Mouse (Mus musculus): ENCODE data around the gene E130114P18Rik. TPM values are rescaled to one million over a fixed set of nuclear protein-coding genes. Genes with fewer than 3 reads are reported as not detected.

The E130114P18Rik gene
- polyA plus RNA-seq, 1 experiment from 2014 or later = 0.35 TPM

DNA sequence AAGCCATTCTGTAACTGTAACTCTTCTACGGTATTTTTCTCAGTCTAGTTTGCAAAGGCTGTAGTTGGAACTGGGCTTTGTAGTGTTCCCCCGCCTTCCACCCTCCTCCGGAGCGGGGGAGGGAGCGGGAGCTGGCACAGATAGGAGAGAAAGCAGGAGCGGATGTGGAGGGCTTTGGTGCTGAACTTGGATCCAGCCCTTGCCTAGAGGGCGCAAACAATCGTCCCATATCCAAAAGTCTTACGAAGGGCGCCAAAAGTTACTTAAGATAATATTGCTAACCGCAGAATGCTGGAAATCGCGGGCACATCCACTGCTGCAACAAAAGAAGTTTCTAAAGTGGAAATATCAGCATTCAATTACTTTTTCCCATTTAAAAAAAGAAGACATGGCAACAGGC, 2.8 kb downstream of the E130114P18Rik start:
- peak overlapping the region; percentile 72 for H3K4me2 ChIP-seq (replicated peaks; ENCODE audit: low read depth, low read length)
- peak overlapping the region; percentile 22 for H3K4me3 ChIP-seq (ENCODE audit: low read length)
- WGBS = under 1% methylated on average over 13 of the region's 13 CpGs
- no peaks in the 10 kb centered on the region for H3K9me3 ChIP-seq (ENCODE audit: control insufficient read depth, low read length)
- peaks cover 13% of the 10 kb centered on the region for H3K27me3 ChIP-seq (ENCODE audit: control insufficient read depth, insufficient read depth, low read length)
- H3K36me3 ChIP-seq (ENCODE audit: control insufficient read depth, insufficient read depth, low read length) = no peaks in the 10 kb centered on the region
- no peak for ATAC-seq (ENCODE audit: low FRiP score, low TSS enrichment)
- H3K27ac ChIP-seq (ENCODE audit: low read depth, low read length) = peak overlapping the region; percentile 69
- no peak overlapping the region; the same call in 1 of the 2 replicates for H3K9ac ChIP-seq (ENCODE audit: low read depth, low read length)
- H3K4me1 ChIP-seq (ENCODE audit: control insufficient read depth, insufficient read depth, low read length) = no peaks in the 10 kb centered on the region

DNA sequence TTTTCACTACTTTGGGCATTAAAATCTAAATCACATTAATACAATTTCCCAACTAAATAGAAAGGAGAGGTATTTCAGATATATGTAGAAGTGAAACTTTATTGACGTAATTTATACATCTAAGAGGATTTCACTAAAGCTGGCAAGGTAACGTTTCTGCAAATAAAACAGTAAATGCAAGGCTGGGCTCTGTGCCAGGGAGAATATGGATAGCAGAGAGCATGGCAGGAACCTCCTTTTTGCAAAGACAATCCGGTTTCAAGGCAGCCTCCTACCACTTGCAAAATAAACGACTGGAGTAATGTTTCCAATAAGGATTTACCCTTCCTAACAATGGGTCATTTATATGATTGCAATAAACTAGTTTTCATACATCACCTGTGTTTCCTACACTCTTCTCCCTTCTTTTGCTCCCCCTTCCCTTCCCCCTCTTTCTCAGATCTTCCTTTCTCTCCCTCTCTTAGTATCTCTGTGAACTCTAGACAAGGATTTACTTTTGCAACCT, 3.4 kb downstream of the E130114P18Rik start:
- Histone ChIP-seq H3K9me3 (ENCODE audit: control insufficient read depth, low read length) (no peaks in the 10 kb centered on the region), H3K9ac (ENCODE audit: low read depth, low read length) (no peak overlapping the region; the same call in 1 of the 2 replicates), H3K4me3 (ENCODE audit: low read length) (peak overlapping the region; percentile 22), H3K36me3 (ENCODE audit: control insufficient read depth, insufficient read depth, low read length) (no peaks in the 10 kb centered on the region), H3K4me2 (replicated peaks; ENCODE audit: low read depth, low read length) (peak overlapping the region; percentile 72), H3K4me1 (ENCODE audit: control insufficient read depth, insufficient read depth, low read length) (no peaks in the 10 kb centered on the region), H3K27ac (ENCODE audit: low read depth, low read length) (peak overlapping the region; percentile 69; the same call in 1 of the 2 replicates), H3K27me3 (ENCODE audit: control insufficient read depth, insufficient read depth, low read length) (peaks cover 13% of the 10 kb centered on the region)
- ATAC-seq (ENCODE audit: low FRiP score, low TSS enrichment) = no peak
- WGBS = 19% methylated on average over 4 of the region's 4 CpGs

DNA sequence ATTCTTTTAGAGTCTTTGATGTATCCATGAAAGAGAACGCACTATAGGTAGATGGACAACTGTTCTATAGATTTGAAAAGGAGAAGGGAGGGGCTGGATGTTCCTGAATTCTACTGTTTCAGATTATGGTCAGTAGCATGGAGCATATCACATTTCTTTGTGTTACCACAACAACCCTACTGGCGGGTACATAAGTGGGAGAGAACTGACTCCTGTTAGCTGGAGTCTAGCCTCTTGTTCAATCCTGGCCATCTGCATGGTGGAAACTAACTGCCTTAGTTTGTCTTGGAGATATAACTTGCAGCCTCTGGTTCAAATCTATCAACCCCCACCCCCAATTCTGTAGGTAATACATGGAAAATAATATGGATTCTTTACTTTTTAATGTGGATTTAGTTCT, 4.1 kb downstream of the E130114P18Rik start:
- Histone ChIP-seq H3K27me3 (ENCODE audit: control insufficient read depth, insufficient read depth, low read length) (peaks cover 13% of the 10 kb centered on the region), H3K4me2 (replicated peaks; ENCODE audit: low read depth, low read length) (peak overlapping the region; percentile 68; the same call in 1 of the 2 replicates), H3K36me3 (ENCODE audit: control insufficient read depth, insufficient read depth, low read length) (no peaks in the 10 kb centered on the region), H3K9me3 (ENCODE audit: control insufficient read depth, low read length) (no peaks in the 10 kb centered on the region), H3K9ac (ENCODE audit: low read depth, low read length) (no peak overlapping the region), H3K4me1 (ENCODE audit: control insufficient read depth, insufficient read depth, low read length) (no peaks in the 10 kb centered on the region), H3K4me3 (ENCODE audit: low read length) (no peak overlapping the region; the same call in 1 of the 2 replicates), H3K27ac (ENCODE audit: low read depth, low read length) (no peak overlapping the region; the same call in 1 of the 2 replicates)
- ATAC-seq (ENCODE audit: low FRiP score, low TSS enrichment) = no peak
- 60% methylated on average over 2 of the region's 2 CpGs for WGBS

DNA sequence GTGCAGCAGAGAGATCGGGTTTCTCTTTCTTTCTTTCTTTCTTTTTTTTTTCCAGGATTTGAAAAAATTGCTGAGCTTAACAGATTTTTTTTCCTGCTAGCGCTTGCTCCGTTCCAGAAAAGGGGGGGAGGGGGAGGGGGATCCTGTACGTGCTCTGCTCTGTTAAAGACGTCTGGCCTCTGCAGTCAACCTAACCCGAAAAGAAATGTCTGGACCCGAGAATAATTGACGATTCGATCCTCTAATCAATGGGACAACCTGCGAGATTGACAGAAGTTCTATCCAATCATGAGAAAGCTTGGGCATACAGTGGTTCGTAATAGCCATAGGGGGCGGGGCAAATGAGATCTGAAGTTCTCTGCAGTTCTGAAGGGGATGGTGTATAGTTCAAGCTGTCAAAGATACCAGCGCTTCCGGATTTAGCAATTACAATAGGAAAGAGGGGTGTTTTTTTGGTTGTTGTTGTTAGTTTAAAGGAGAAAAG, 4.7 kb downstream of the E130114P18Rik start:
- ATAC-seq (ENCODE audit: low FRiP score, low TSS enrichment) = peak; percentile 68
- under 1% methylated on average over 14 of the region's 14 CpGs for WGBS
- Histone ChIP-seq H3K9me3 (ENCODE audit: control insufficient read depth, low read length) (no peaks in the 10 kb centered on the region), H3K4me2 (replicated peaks; ENCODE audit: low read depth, low read length) (peak overlapping the region; percentile 68), H3K4me3 (ENCODE audit: low read length) (peak overlapping the region; percentile 46), H3K4me1 (ENCODE audit: control insufficient read depth, insufficient read depth, low read length) (no peaks in the 10 kb centered on the region), H3K27me3 (ENCODE audit: control insufficient read depth, insufficient read depth, low read length) (peaks cover 13% of the 10 kb centered on the region), H3K9ac (ENCODE audit: low read depth, low read length) (peak overlapping the region; percentile 50; the same call in 1 of the 2 replicates), H3K36me3 (ENCODE audit: control insufficient read depth, insufficient read depth, low read length) (no peaks in the 10 kb centered on the region), H3K27ac (ENCODE audit: low read depth, low read length) (peak overlapping the region; percentile 90)

DNA sequence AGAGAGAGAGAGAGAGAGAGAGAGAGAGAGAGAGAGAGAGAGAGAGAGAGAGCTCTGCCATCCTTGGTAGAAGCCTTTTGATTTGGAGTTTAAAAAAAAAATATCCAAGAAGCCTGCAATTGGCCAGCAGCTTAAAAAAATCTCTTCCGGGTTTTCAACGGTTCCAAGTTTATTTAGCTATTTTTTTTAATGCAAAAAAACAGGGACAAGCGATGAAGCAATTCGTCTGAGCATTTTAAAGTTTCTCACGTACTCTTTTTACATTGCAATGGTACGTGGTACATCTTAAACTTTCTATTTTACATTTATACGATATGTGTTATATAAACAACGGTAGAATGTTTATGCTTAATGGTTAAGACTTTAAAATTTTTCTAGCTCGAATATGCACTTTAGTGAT, 5.2 kb downstream of the E130114P18Rik start, which contains the start of gene Nfia:
Gene Nfia (plus strand): TSS at position 94 of the 400 bp plus-strand sequence.
- Histone ChIP-seq H3K27ac (ENCODE audit: low read depth, low read length) (peak within 1 kb of the TSS; percentile 90), H3K36me3 (ENCODE audit: control insufficient read depth, insufficient read depth, low read length) (no peaks in the 10 kb centered on the region), H3K4me2 (replicated peaks; ENCODE audit: low read depth, low read length) (peak within 1 kb of the TSS; percentile 68), H3K4me3 (ENCODE audit: low read length) (peak within 1 kb of the TSS; percentile 46), H3K9ac (ENCODE audit: low read depth, low read length) (peak within 1 kb of the TSS; percentile 55), H3K9me3 (ENCODE audit: control insufficient read depth, low read length) (no peaks in the 10 kb centered on the region), H3K4me1 (ENCODE audit: control insufficient read depth, insufficient read depth, low read length) (no peaks in the 10 kb centered on the region), H3K27me3 (ENCODE audit: control insufficient read depth, insufficient read depth, low read length) (peaks cover 9% of the 10 kb centered on the region)
- under 1% methylated on average over 9 of the region's 9 CpGs for WGBS
- ATAC-seq (ENCODE audit: low FRiP score, low TSS enrichment) = no peak

DNA sequence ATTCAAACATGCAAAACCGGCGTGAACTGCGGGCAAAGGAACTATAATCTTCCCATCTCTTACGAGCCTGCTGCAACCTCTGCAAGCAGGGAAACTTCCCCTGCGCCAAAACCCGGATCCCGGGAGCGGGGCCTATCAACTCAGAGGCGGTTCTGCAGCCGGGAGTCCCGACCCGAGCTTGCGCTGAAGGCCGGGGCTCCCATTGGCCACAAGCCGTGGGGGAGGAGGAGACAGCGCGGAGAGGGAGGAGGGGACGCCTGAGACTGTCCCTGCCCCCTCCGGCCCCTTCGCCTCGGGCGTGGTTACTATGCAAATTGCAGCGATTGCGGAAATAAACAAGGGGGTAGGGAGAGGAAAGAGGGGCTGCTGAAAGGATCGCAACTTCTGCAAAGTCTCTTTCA, 5.8 kb downstream of the E130114P18Rik start:
- H3K27me3 ChIP-seq (ENCODE audit: control insufficient read depth, insufficient read depth, low read length) = peaks cover 4% of the 10 kb centered on the region
- under 1% methylated on average over 25 of the region's 25 CpGs for WGBS
- ATAC-seq (ENCODE audit: low FRiP score, low TSS enrichment) = peak; percentile 96
- peak overlapping the region; percentile 68 for H3K4me2 ChIP-seq (replicated peaks; ENCODE audit: low read depth, low read length)
- peak overlapping the region; percentile 90 for H3K27ac ChIP-seq (ENCODE audit: low read depth, low read length)
- no peaks in the 10 kb centered on the region for H3K36me3 ChIP-seq (ENCODE audit: control insufficient read depth, insufficient read depth, low read length)
- H3K4me1 ChIP-seq (ENCODE audit: control insufficient read depth, insufficient read depth, low read length) = no peaks in the 10 kb centered on the region
- H3K9ac ChIP-seq (ENCODE audit: low read depth, low read length) = peak overlapping the region; percentile 55
- no peaks in the 10 kb centered on the region for H3K9me3 ChIP-seq (ENCODE audit: control insufficient read depth, low read length)
- peak overlapping the region; percentile 46 for H3K4me3 ChIP-seq (ENCODE audit: low read length)

DNA sequence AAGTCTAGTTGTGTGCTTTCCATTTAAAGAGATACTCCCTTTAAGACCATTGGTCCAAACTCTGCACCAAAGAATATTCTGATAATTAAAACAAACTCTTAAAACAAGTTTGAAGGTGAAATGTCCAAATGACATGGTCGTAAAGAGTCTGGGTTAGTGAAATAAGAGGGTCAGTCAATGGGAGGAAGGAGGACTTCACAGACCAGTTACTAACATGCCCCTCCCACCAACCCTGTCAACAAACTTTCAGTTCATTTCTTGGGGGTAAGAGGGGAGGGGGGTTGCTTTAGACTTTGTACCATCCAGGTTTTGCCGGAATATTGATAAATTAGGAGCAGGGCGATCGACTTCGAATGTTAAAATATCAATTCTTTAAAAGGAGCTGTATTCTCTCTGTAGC, 6.5 kb downstream of the E130114P18Rik start:
- ATAC-seq (ENCODE audit: low FRiP score, low TSS enrichment) = no peak
- H3K27me3 ChIP-seq (ENCODE audit: control insufficient read depth, insufficient read depth, low read length) = peaks cover 2% of the 10 kb centered on the region; the same call in 1 of the 2 replicates
- no peaks in the 10 kb centered on the region for H3K9me3 ChIP-seq (ENCODE audit: control insufficient read depth, low read length)
- H3K36me3 ChIP-seq (ENCODE audit: control insufficient read depth, insufficient read depth, low read length) = no peaks in the 10 kb centered on the region
- H3K9ac ChIP-seq (ENCODE audit: low read depth, low read length) = peak overlapping the region; percentile 55; the same call in 1 of the 2 replicates
- H3K27ac ChIP-seq (ENCODE audit: low read depth, low read length) = peak overlapping the region; percentile 90; the same call in 1 of the 2 replicates
- peak overlapping the region; percentile 68 for H3K4me2 ChIP-seq (replicated peaks; ENCODE audit: low read depth, low read length)
- WGBS = 9% methylated on average over 5 of the region's 5 CpGs
- H3K4me3 ChIP-seq (ENCODE audit: low read length) = peak overlapping the region; percentile 46
- H3K4me1 ChIP-seq (ENCODE audit: control insufficient read depth, insufficient read depth, low read length) = no peaks in the 10 kb centered on the region

DNA sequence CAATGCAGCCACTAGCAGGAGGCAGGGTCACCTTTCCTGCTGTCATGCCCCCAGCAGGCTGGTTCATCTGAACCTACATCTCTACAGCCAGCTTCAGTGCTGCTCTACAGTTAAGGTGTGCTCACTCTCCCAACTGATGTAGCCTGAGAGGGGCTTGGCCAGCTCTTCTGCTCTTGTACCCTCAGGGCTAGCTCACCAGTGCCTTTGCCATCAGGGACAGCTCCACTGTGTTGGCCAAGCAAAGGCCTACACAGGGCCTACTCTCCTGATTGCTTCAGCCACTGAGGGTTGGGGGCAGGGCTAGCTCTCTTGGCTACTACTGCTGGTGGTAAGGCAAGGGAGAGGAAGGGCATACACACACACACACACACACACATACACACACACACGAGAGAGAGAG, 8.0 kb downstream of the E130114P18Rik start:
- H3K4me1 ChIP-seq (ENCODE audit: control insufficient read depth, insufficient read depth, low read length) = no peaks in the 10 kb centered on the region
- no CpG with 5 or more reads among the region's 1 CpGs for WGBS
- no peak for ATAC-seq (ENCODE audit: low FRiP score, low TSS enrichment)
- no peaks in the 10 kb centered on the region for H3K9me3 ChIP-seq (ENCODE audit: control insufficient read depth, low read length)
- H3K9ac ChIP-seq (ENCODE audit: low read depth, low read length) = no peak overlapping the region
- no peaks in the 10 kb centered on the region for H3K36me3 ChIP-seq (ENCODE audit: control insufficient read depth, insufficient read depth, low read length)
- no peak overlapping the region for H3K27ac ChIP-seq (ENCODE audit: low read depth, low read length)
- H3K4me3 ChIP-seq (ENCODE audit: low read length) = no peak overlapping the region
- H3K4me2 ChIP-seq (replicated peaks; ENCODE audit: low read depth, low read length) = no peak overlapping the region
- no peaks in the 10 kb centered on the region for H3K27me3 ChIP-seq (ENCODE audit: control insufficient read depth, insufficient read depth, low read length)

DNA sequence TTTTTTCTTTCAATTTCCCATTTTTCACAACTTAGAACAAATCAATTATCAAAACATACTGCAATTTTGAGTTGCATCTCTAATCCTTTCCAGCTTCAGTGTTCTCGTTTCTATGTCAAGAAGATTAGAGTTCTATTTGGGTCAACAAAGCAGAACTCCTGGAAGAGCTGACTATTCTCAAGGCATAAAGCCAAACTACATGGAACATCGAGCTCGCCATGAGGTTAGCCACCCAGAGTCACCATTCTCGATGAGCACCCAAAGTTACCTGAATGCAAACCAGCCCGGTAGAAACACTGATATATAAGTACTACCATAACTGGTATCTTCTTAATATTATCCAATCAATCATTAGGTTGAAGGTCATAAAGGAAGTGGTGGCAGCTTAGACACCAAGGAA, 10.4 kb downstream of the E130114P18Rik start:
- Histone ChIP-seq H3K4me1 (ENCODE audit: control insufficient read depth, insufficient read depth, low read length) (no peaks in the 10 kb centered on the region), H3K27ac (ENCODE audit: low read depth, low read length) (no peak overlapping the region), H3K36me3 (ENCODE audit: control insufficient read depth, insufficient read depth, low read length) (no peaks in the 10 kb centered on the region), H3K9me3 (ENCODE audit: control insufficient read depth, low read length) (no peaks in the 10 kb centered on the region), H3K27me3 (ENCODE audit: control insufficient read depth, insufficient read depth, low read length) (no peaks in the 10 kb centered on the region), H3K4me2 (replicated peaks; ENCODE audit: low read depth, low read length) (no peak overlapping the region), H3K4me3 (ENCODE audit: low read length) (no peak overlapping the region), H3K9ac (ENCODE audit: low read depth, low read length) (no peak overlapping the region)
- WGBS = 92% methylated on average over 5 of the region's 5 CpGs
- no peak for ATAC-seq (ENCODE audit: low FRiP score, low TSS enrichment)

Measured in kidney, embryonic 14.5 days (tissue).